Mouse (Mus musculus): ENCODE measurements around the gene Zfp385c.
A peak's percentile ranks its signal among the peaks of the same experiment; 100 is the strongest.
"Not testable (repeated sequence)": the region's sequence is repeated elsewhere in the genome, so short reads cannot be mapped to it uniquely, and the experiment has no call there.

Gene Zfp385c

GRCm38 (mm10) chr11:100625754-100626700 is 66.2 kb downstream of the Zfp385c start:
- DNase-seq (ENCODE audit: low spot score) = no peak

GRCm38 (mm10) chr11:100623867-100624266 is 68.4 kb downstream of the Zfp385c start:
- peak; percentile 46 for DNase-seq (ENCODE audit: low spot score)

DNA sequence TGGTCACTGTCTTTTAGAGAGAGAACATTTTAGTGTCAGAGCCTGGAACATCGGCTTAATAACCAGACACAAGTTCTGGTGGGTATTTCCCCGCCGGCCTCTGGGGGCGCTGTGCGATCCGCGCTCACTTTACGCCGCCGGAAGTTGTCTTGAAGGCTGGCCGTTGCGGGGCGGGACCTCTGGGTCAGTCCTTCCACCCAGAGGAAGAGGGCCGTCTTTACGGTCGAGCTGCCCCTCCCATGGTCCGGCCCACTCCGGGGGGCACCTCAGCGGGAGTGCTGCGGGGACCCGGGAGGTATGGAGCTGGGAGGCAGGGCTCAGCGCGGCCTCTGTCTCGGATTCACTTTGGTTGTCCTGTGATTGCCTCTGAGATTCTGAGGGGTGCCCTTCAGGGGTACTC is 69.5 kb downstream of the Zfp385c start:
- peak; percentile 95 for DNase-seq (ENCODE audit: low spot score)

DNA sequence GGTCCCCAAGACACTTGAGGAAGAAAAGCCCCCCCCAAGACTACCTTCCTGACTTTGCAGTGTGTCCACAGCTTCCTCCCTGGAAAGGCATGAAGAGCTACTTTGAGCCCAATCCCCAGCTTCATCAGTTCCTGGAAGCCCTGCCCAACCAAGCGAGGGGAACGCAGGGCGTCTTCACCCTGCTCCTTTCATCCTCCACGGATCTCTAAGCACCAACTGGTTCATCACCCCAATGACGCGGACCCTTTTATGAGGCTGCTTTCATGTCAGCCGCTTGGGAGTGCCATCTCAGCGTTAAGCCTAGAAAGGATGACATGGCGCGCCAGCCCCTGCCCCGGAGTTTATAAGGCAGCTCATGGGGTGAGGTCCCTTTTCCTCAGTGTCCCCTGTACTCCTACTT is 72.3 kb downstream of the Zfp385c start, which contains the start of gene Dnajc7:
Gene Dnajc7, minus strand, starts transcription at position 187 of the 400 bp plus-strand sequence.
- no peak for DNase-seq (ENCODE audit: low spot score)

DNA sequence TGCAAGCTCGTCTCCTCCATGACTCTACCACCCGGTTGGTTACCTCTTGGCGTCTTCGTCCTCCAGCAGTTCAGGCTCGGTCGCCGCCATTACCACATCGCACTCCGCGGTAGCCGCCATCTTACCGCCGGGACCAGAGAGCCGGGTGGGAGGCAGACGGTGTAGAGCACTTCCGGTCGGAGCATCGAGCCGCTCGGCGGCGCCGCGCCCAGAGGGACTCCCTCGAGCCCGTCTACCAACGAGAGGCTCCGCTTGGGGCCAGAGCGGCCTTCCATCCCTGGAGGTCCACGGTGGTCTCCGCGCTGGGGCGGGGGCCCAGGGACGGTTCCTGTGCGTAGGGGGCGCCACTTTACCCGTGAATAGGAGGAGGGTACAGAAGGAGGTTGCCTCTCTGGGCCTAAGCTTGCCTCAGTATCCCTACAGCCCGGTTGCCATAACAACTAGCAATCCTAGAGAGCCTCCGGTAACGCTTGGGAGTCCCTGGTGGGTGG is 72.7 kb downstream of the Zfp385c start:
- DNase-seq (ENCODE audit: low spot score) = peak; percentile 99

DNA sequence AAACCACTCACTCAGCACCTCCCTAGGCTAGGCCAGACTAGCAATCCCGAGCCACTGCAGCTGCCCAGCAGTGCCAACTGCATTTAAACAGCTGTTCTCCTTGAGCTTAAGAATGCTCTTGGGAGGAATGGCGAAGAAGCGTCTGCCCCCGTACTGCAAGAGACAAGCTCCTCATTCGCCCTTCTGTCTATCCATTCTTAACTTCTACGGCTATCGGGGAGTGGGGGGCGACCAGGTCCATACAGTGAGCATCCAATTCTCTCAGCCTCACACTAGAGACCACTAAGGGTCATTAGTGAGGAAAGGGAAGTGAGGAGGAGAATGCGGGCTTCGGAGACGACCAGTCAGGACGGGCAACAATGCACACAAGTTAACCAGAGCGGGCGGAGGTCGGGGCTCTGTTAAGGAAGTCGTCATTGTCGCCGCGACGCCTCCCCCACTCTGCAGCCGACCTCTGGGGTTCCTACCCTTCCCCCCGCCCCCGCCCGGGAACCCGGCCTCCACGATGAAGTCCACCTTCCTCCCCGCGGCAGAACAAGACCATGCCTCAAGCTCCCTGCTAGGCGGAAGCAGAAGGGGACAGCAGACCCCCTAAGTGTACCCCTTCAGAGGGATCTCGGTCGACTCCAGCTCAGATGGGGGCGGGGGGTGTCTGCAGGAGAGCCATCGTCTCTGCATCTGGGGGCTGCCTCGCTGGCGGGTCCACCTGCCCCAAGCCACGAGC is 73.3 kb downstream of the Zfp385c start, which contains the start of gene Nkiras2:
Gene Nkiras2, plus strand, starts transcription at position 484 of the 724 bp plus-strand sequence.
- peak; percentile 77 for DNase-seq (ENCODE audit: low spot score)

- DNase-seq (ENCODE audit: low spot score) = no peak
Observed at GRCm38 (mm10) chr11:100617480-100617879, 74.8 kb downstream of the Zfp385c start.

DNA sequence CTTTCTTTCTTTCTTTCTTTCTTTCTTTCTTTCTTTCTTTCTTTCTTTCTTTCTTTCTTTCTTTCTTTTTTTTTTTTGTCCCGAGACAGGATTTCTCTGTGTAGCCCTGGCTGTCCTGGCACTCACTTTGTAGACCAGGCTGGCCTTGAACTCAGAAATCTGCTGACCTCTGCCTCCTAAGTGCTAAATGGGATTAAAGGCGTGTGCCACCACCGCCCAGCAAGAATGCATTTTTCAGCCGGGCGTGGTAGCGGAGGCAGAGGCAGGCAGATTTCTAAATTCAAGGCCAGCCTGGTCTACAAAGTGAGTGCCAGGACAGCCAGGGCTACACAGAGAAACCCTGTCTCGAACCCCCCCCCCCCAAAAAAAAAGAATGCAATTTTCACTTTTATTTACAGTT is 75.4 kb downstream of the Zfp385c start:
- DNase-seq (ENCODE audit: low spot score) = not testable (repeated sequence)

DNA sequence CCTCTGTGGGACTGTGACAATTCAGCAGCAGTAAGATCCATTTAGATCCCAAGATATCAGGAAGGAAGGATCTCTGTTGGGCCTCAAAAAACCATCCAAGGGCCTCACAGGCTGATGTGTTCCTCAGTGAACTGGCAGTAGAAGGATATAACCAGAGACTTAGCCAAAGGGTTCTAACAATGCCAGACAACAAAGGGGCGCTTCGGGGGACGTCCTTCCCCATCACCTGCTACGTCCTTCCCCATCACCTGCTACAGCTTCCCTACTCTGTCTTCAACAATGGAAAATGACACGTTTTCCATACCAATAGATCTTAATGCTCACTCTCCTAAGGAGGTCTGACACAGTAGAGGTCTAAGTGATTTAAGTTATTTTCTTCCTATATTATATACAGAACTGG is 75.9 kb downstream of the Zfp385c start:
- DNase-seq (ENCODE audit: low spot score) = no peak

- DNase-seq (ENCODE audit: low spot score) = no peak
Observed at GRCm38 (mm10) chr11:100613241-100613640, 79.0 kb downstream of the Zfp385c start.

- DNase-seq (ENCODE audit: low spot score) = no peak
Observed at GRCm38 (mm10) chr11:100611627-100612026, 80.6 kb downstream of the Zfp385c start.

GRCm38 (mm10) chr11:100609997-100610680 is 82.1 kb downstream of the Zfp385c start:
- DNase-seq (ENCODE audit: low spot score) = no peak

DNA sequence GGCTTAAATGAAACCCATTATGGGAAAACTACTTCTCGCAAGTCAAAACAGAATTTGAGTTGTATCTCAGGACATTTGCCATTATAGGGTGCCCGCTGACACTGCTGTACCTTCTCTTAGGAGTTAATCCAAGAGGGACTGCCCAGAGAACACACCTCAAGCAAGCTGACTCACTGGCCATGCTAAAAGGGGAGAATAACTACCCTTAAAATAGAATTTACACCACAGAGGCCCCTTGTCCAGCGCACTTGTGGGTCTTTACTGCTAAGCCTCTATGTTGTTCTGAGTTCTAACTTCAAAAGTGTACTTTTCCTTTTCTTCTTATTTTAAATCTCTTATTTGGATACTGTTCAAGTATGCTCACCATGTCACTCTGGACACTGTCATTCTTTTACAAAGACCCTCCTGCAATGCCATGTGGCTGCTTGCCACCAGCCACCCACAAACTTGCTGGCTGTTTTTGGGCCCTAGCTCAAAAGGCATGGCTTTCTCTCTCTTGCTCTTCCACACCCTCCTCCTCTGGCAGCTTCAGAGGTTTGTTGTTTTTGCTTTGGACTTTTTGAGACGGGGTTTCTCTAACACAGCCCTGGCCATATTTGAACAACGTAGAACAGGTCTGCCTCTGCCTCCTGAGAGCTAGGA is 82.8 kb downstream of the Zfp385c start:
- no peak for DNase-seq (ENCODE audit: low spot score)

- no peak for DNase-seq (ENCODE audit: low spot score)
Observed at GRCm38 (mm10) chr11:100608796-100609195, 83.5 kb downstream of the Zfp385c start.

GRCm38 (mm10) chr11:100607121-100607520 is 85.1 kb downstream of the Zfp385c start:
- DNase-seq (ENCODE audit: low spot score) = no peak

GRCm38 (mm10) chr11:100605451-100605850 is 86.8 kb downstream of the Zfp385c start:
- no peak for DNase-seq (ENCODE audit: low spot score)

DNA sequence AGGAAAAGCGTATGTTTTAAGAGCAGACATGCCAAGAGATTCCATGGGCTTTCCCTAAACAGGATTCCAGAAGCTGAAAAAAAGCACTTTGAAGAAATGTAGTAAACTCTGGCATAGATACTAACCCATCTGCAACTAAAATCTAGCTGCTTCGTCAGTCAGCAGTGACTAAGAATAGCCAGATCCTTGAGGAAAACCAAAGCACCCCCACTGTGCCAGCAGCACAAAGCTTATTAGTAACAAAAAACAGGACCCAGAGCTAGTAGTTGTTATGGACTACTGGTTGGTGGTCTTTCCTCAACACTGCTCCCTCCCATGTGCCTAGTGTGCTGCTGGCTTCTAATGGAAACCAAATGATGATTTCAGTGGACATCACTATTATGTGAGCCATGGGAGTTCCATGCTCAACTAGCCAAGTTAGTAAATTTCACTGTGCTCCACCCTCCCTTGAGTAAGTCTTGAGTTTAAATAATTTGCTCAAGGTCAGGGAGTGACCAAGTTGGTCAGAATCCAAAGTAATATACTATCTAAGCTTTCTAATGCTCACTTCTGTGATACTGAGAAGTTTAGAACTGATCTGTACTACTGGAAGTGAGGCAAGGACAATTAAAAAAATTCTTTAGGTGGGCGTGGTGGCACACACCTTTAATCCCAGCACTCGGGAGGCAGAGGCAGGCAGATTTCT is 87.8 kb downstream of the Zfp385c start:
- no peak for DNase-seq (ENCODE audit: low spot score)

DNA sequence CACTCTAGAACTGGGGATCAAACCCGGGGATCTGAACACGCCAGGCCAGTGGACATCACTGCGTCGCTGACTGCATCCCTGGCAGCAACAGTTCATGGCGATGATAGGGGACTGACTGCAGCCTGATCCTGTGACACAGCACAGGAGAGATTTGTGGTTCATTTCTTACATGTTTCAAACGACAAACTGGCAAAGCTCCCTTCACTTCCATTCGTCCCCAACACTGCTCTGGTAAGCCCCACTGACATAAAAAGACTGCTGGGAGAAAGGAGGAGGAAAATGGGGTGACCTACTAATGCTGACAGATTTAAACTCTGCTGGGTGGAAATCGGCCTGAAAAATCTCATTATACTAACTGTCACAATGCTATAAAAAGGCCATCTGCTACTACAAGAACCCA is 88.4 kb downstream of the Zfp385c start:
- DNase-seq (ENCODE audit: low spot score) = no peak

- peak; percentile 49 for DNase-seq (ENCODE audit: low spot score)
Observed at GRCm38 (mm10) chr11:100603155-100603554, 89.1 kb downstream of the Zfp385c start.

DNA sequence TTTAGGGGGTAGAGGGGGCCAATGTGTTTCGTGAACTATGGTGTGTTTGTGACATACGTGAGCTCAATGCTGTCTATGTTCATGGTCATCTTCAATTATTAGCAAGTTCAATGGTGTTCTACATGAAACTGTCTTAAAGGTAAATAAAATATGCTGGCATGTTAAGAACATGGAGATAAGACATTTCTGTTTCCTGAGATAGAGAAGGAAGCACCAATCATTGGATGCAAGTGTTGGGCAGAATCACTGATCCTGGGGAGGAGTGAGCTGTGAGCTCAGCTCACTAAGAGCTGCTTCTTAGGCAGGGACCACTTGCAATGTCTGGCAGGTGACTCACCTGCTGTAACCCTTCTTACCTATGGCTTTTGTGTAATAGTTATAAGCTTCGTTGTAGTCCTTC is 90.9 kb downstream of the Zfp385c start:
- no peak for DNase-seq (ENCODE audit: low spot score)

DNA sequence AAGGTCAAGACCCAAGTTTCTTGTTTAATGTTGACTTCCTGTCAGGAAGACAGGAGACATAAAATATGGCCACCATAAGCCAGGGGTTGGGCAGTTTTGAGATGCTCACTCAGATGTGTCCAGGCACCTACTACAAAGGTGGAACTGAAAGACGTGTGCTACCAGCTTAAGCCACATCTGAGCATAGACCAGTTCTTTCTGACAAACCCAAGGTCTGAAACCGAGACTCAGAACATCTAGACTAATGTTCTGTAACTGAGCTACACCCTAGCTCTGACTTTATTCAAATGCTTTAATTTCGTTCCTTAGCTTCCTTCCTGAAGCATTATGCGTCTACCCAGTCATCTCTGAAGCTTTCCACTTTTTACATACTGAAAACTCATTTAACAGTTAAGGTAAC is 94.2 kb downstream of the Zfp385c start:
- no peak for DNase-seq (ENCODE audit: low spot score)

Data from testis, postnatal 14 days (tissue).